Mouse (Mus musculus) layer of hippocampus, adult 6 months (tissue): ENCODE measurements around the gene Naip2. TPM values are rescaled to one million over a fixed set of nuclear protein-coding genes. Genes with fewer than 3 reads are reported as not detected.

Experiments
- long read RNA-seq, 2 experiments: library from polyadenylated mRNA; unstranded; transcript quantifications; one replicate each; pipeline ENCODE4 v2.0.0; 2019 to 2020
- polyA plus RNA-seq: library from polyadenylated mRNA; unstranded; fragments of <200 nt; fragmentation: Nextera tagmentation; gene quantifications from 2 replicates; pipeline ENCODE4 v1.2.3, GENCODE M21; 2021

Naip2 gene
- polyA plus RNA-seq, result 0.29 and 0.30 TPM in 2 replicates
- long read RNA-seq, experiment 1, result 0 reads
- long read RNA-seq, experiment 2, partial matches to known transcripts, result 1 of 1 reads
- long read RNA-seq, experiment 2, other reads (novel, unspliced or antisense), result 0 of 1 reads

GRCm38 (mm10) chr13:100201659-100202333 lies at the start of gene Naip2:
TSS of gene Naip2 (minus strand) at chr13:100202092.

GRCm38 (mm10) chr13:100246223-100246622 lies 44.3 kb upstream of the Naip2 start, which contains the start of gene Naip5:
TSS of gene Naip5 (minus strand) at chr13:100246323.

GRCm38 (mm10) chr13:100124423-100125257 lies 77.3 kb downstream of the Naip2 start, which contains the start of gene Smn1:
TSS of gene Smn1 (plus strand) at chr13:100124852.

GRCm38 (mm10) chr13:100107652-100108472 lies 94.0 kb downstream of the Naip2 start, which contains the start of gene Serf1:
TSS of gene Serf1 (plus strand) at chr13:100108012.

GRCm38 (mm10) chr13:100103748-100104254 lies 98.1 kb downstream of the Naip2 start, which contains the start of gene Bdp1:
TSS of gene Bdp1 (minus strand) at chr13:100104070.

Other genes starting within 250 kb of the Naip2 start
- gene Mccc2, start 186.5 kb downstream of the Naip2 start, polyA plus RNA-seq, result 40.8 and 42.3 TPM in 2 replicates
- gene Bdp1, start 98.0 kb downstream of the Naip2 start, polyA plus RNA-seq, result 3.2 and 3.3 TPM in 2 replicates
- gene Serf1, start 94.1 kb downstream of the Naip2 start, polyA plus RNA-seq, result 48.1 and 57.6 TPM in 2 replicates
- gene Smn1, start 77.2 kb downstream of the Naip2 start, polyA plus RNA-seq, result 8.4 and 9.6 TPM in 2 replicates
- 0.05 and 0.06 TPM in 2 replicates for gene Naip5, start 44.2 kb upstream of the Naip2 start, polyA plus RNA-seq
- 0.06 TPM in 1 of 2 replicates, not detected in the other for gene Naip6, start 115.6 kb upstream of the Naip2 start, polyA plus RNA-seq